Mouse (Mus musculus): Measurements from ENCODE around the gene Gm11146. TPM values are rescaled to one million over a fixed set of nuclear protein-coding genes. Genes with fewer than 3 reads are reported as not detected.

Gm11146 gene
- polyA plus RNA-seq, 1 experiment = not detected

DNA sequence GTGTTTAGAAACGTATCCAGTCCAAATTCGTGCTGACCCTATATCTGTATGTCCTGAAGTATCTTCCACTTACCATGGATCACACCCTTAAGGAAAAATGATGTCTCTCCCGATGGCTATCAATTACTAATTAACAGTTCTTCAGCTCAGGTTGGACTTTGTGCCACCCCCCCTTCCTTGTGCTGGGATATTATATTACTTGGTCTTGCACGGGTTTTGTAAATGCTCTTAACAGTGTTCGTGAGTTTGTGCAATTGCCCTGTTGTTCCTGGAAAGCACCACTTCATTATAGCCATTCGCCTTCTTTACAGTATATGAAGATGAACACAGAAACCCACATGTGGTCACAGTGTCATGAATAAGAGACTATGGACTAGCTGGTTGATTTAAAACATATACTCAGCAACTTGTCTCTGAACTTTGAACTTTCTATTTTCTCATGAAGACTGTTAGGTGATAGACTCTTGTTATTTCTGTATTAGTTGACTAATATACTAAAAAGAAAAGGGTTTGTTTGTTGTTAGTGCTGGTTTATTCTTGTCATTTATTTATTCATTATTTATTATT is 30.5 kb upstream of the Gm11146 start:
- H3K27ac ChIP-seq (ENCODE audit: insufficient read depth, low read length) = no peak overlapping the region
- H3K4me3 ChIP-seq (ENCODE audit: insufficient read depth, low read length) = no peak overlapping the region
- TF ChIP-seq CTCF (IDR thresholded peaks at IDR 0.05; ENCODE audit: borderline replicate concordance, insufficient read depth, low read length) (no peak), POLR2A (IDR thresholded peaks at IDR 0.05; ENCODE audit: low read depth, low read length) (no peak)
- no peaks in the 10 kb centered on the region for H3K4me1 ChIP-seq (ENCODE audit: control insufficient read depth, insufficient read depth, low read length)

DNA sequence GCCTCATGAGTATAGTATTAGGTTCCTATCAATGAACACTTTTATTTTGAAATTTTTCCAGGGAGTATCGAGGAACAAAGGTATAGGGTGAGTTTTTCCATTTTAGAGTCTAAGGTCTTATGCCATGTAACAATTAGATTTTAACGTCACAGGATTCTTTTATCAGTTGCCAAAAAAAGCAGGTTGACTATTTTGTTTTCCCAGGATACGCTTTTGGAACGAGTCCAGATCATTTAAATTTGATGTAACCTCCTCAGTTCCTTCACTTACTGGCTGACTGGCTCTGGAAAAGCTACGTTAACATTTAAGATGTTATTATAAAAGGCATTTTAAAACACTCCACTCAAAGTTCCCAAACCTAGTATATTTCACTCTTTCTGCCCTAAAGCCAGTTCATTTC is 20.8 kb upstream of the Gm11146 start:
- Histone ChIP-seq H3K27ac (ENCODE audit: insufficient read depth, low read length) (no peak overlapping the region), H3K4me3 (ENCODE audit: insufficient read depth, low read length) (no peak overlapping the region), H3K4me1 (ENCODE audit: control insufficient read depth, insufficient read depth, low read length) (no peaks in the 10 kb centered on the region)
- TF ChIP-seq POLR2A (IDR thresholded peaks at IDR 0.05; ENCODE audit: low read depth, low read length) = no peak
- no peak for TF ChIP-seq CTCF (IDR thresholded peaks at IDR 0.05; ENCODE audit: borderline replicate concordance, insufficient read depth, low read length)

DNA sequence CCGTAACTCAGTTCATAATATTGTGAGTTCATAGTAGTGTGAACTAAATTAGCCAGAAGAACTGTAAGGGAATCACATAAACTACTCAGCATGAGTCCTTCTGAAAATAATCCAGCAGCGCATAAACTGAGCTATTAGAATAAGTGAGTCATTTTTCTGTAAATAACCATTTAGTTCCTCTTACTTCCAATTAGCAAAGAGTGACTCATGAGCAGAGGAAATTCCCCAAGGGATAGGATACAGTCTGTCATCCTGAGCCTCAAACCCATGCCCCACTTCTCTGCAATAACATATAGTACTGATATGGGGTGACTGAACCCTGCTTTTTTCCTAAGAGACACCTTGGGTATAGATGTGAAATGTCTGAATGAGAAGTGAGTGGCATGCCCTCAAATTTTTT is 687 bp upstream of the Gm11146 start:
- H3K4me3 ChIP-seq (ENCODE audit: insufficient read depth, low read length) = no peak overlapping the region
- H3K27ac ChIP-seq (ENCODE audit: insufficient read depth, low read length) = peak overlapping the region; percentile 11; the same call in 1 of the 2 replicates
- H3K4me1 ChIP-seq (ENCODE audit: control insufficient read depth, insufficient read depth, low read length) = no peaks in the 10 kb centered on the region
- TF ChIP-seq POLR2A (IDR thresholded peaks at IDR 0.05; ENCODE audit: low read depth, low read length) (no peak), CTCF (IDR thresholded peaks at IDR 0.05; ENCODE audit: borderline replicate concordance, insufficient read depth, low read length) (no peak)

DNA sequence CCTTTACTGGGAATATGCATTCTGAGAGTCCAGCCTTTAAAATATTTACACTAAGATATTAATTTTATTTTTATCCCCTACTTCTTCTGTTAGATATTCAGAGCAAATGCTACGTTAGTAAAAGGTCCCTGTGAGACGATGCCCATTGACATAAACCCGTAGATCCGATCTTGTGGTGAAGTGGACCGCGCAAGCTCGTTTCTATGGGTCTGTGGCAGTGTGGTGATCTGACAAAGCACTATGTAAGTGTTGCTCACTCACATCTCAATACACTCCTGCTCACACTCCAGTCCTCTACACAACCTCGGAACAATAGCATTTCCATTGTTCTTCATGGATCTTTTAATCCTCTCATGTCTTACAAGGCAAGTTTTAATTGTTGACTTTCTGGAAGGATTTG is 3.1 kb downstream of the Gm11146 start:
- H3K4me3 ChIP-seq (ENCODE audit: insufficient read depth, low read length) = no peak overlapping the region
- no peak for TF ChIP-seq POLR2A (IDR thresholded peaks at IDR 0.05; ENCODE audit: low read depth, low read length)
- TF ChIP-seq CTCF (IDR thresholded peaks at IDR 0.05; ENCODE audit: borderline replicate concordance, insufficient read depth, low read length) = no peak
- H3K27ac ChIP-seq (ENCODE audit: insufficient read depth, low read length) = no peak overlapping the region
- no peaks in the 10 kb centered on the region for H3K4me1 ChIP-seq (ENCODE audit: control insufficient read depth, insufficient read depth, low read length)

DNA sequence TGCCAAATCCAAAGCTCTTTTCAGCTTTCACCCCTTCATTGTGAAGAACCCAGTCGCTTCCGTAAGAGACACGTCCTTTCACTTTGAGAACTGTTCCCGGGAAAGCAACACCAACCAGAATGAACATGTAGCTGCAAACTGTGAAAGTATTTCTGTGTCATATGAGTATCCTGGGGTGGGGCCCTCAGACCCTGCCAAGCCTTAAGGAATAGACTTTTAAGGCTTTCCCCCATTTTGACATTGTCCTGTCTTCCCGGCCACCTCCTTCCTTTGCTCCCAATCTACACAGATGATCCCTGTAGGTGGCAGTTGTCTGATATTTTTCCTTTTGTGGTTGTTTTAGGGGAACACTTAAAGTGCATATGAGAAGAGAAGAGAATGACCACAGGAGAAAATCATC is 5.3 kb downstream of the Gm11146 start:
- no peak overlapping the region for H3K27ac ChIP-seq (ENCODE audit: insufficient read depth, low read length)
- H3K4me3 ChIP-seq (ENCODE audit: insufficient read depth, low read length) = no peak overlapping the region
- TF ChIP-seq POLR2A (IDR thresholded peaks at IDR 0.05; ENCODE audit: low read depth, low read length) (no peak), CTCF (IDR thresholded peaks at IDR 0.05; ENCODE audit: borderline replicate concordance, insufficient read depth, low read length) (no peak)
- no peaks in the 10 kb centered on the region for H3K4me1 ChIP-seq (ENCODE audit: control insufficient read depth, insufficient read depth, low read length)

DNA sequence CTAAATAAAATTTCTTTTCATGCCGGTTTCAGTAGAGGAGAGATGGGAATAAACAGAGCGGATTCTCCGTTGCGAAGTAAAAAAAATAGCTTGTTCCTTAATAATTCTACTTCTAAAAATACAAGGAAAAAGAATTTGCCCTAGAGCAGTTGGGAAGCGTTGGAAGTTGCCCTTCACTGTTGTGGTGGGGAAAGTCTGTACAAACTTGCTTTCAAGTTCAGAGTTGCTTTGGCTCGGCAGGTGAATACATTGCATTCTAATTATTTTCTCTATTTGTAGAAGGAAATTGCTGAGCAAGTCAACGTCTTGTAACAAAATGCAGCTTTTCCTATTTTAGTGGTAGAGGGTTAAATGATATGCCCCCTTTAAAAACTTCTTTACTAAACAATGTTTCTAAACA is 6.2 kb downstream of the Gm11146 start:
- Histone ChIP-seq H3K4me1 (ENCODE audit: control insufficient read depth, insufficient read depth, low read length) (no peaks in the 10 kb centered on the region), H3K27ac (ENCODE audit: insufficient read depth, low read length) (no peak overlapping the region), H3K4me3 (ENCODE audit: insufficient read depth, low read length) (no peak overlapping the region)
- TF ChIP-seq CTCF (IDR thresholded peaks at IDR 0.05; ENCODE audit: borderline replicate concordance, insufficient read depth, low read length) (no peak), POLR2A (IDR thresholded peaks at IDR 0.05; ENCODE audit: low read depth, low read length) (no peak)

DNA sequence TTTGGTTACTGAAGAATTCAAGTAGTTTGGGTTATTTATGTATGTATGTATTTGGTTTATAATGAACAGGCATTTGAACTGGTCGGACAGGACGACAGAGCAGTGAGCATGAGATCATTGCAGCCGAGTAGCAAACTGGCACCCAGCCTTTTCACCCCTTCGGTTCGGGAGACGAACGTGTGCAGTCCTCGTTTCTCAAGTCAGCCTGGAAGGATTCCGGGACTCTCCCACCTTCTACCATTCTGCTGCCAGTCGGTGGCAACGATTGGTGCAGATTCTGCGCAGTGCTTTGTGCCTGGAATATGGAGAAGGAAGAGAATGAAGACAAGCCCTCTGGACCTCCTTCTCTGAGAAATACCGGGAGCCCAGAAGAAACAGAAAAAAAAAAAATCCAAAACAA is 7.3 kb downstream of the Gm11146 start:
- H3K4me3 ChIP-seq (ENCODE audit: insufficient read depth, low read length) = no peak overlapping the region
- TF ChIP-seq POLR2A (IDR thresholded peaks at IDR 0.05; ENCODE audit: low read depth, low read length) (no peak), CTCF (IDR thresholded peaks at IDR 0.05; ENCODE audit: borderline replicate concordance, insufficient read depth, low read length) (no peak)
- no peak overlapping the region for H3K27ac ChIP-seq (ENCODE audit: insufficient read depth, low read length)
- no peaks in the 10 kb centered on the region for H3K4me1 ChIP-seq (ENCODE audit: control insufficient read depth, insufficient read depth, low read length)

DNA sequence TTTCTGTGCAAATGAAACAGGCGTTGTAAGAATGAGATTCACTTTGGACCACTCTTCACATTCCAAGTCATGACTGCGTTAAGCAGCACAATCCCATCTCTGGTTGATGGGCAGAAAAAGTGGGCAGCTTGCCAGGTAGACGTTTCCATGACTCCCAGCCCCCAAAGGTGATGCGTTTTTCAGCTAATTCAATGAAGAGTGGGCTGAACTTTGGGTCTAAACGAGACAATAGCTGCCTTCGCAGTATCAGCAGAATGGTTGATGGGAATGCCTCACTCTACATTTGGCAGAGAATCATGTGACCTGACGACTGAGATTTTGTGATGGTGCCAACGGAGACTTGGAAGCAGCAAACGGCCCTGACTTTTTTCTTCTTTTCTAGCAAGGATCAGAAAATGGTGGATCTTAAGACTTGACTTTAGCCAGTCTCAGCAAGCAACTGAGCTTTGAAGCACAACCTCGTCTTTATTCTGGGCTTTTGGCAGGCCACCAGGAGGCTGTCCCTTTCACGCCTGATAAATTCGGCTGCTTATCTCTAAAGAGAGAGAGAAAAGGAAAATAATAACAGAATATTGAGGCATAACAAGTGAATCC is 8.0 kb downstream of the Gm11146 start:
- H3K4me3 ChIP-seq (ENCODE audit: insufficient read depth, low read length) = no peak overlapping the region
- H3K4me1 ChIP-seq (ENCODE audit: control insufficient read depth, insufficient read depth, low read length) = no peaks in the 10 kb centered on the region
- TF ChIP-seq CTCF (IDR thresholded peaks at IDR 0.05; ENCODE audit: borderline replicate concordance, insufficient read depth, low read length) (no peak), POLR2A (IDR thresholded peaks at IDR 0.05; ENCODE audit: low read depth, low read length) (no peak)
- no peak overlapping the region for H3K27ac ChIP-seq (ENCODE audit: insufficient read depth, low read length)

DNA sequence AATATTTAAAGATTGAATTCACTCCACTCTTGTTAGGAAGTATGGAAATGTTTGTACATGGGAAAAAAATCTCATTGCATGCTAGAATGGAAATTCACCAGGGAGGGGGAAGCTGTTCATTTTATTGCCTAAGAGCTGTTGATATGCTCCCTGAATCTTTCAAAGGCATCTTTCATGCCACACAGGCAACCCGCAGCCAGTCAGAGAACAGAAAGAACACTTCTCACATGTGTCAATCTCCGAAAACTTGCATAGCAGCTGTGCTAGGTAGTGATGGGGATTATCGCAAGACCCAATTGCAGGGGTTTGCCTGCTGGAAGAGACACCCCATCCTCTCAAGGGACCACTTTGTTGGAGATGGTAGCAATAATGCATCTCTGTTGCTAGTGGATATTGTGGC is 8.9 kb downstream of the Gm11146 start:
- TF ChIP-seq CTCF (IDR thresholded peaks at IDR 0.05; ENCODE audit: borderline replicate concordance, insufficient read depth, low read length) (no peak), POLR2A (IDR thresholded peaks at IDR 0.05; ENCODE audit: low read depth, low read length) (no peak)
- Histone ChIP-seq H3K4me3 (ENCODE audit: insufficient read depth, low read length) (no peak overlapping the region), H3K27ac (ENCODE audit: insufficient read depth, low read length) (no peak overlapping the region)

DNA sequence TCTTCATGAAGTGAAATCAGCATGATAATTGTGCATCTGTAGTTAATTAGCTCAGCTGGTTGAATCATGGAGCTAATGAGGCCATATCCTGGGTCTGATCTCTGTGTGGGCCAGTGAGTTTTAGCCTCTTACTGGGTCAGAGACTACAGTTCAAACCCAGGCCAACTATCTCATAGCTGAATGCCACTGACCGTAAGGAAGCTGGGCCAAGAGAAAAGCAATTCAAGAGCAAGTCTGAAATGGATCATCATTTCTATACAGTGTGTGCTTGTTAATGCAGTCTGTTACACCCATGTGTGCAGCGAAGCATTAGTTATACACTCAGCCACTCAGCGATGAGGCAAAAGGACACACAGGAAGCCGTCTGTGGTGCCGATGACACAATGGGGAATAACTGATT is 28.9 kb downstream of the Gm11146 start:
- Histone ChIP-seq H3K4me1 (ENCODE audit: control insufficient read depth, insufficient read depth, low read length) (no peaks in the 10 kb centered on the region), H3K27ac (ENCODE audit: insufficient read depth, low read length) (no peak overlapping the region), H3K4me3 (ENCODE audit: insufficient read depth, low read length) (no peak overlapping the region)
- TF ChIP-seq CTCF (IDR thresholded peaks at IDR 0.05; ENCODE audit: borderline replicate concordance, insufficient read depth, low read length) (no peak), POLR2A (IDR thresholded peaks at IDR 0.05; ENCODE audit: low read depth, low read length) (no peak)

More for the DNA sequence above, 8.9 kb downstream of the Gm11146 start:
- no peaks in the 10 kb centered on the region for H3K4me1 ChIP-seq (ENCODE audit: control insufficient read depth, insufficient read depth, low read length)
